Mouse (Mus musculus): Measurements from ENCODE around the gene Rc3h2. TPM values are rescaled to one million over a fixed set of nuclear protein-coding genes. Genes with fewer than 3 reads are reported as not detected.

Gene Rc3h2
- total RNA-seq (2023): 34.9 and 48.8 TPM in 2 replicates

DNA sequence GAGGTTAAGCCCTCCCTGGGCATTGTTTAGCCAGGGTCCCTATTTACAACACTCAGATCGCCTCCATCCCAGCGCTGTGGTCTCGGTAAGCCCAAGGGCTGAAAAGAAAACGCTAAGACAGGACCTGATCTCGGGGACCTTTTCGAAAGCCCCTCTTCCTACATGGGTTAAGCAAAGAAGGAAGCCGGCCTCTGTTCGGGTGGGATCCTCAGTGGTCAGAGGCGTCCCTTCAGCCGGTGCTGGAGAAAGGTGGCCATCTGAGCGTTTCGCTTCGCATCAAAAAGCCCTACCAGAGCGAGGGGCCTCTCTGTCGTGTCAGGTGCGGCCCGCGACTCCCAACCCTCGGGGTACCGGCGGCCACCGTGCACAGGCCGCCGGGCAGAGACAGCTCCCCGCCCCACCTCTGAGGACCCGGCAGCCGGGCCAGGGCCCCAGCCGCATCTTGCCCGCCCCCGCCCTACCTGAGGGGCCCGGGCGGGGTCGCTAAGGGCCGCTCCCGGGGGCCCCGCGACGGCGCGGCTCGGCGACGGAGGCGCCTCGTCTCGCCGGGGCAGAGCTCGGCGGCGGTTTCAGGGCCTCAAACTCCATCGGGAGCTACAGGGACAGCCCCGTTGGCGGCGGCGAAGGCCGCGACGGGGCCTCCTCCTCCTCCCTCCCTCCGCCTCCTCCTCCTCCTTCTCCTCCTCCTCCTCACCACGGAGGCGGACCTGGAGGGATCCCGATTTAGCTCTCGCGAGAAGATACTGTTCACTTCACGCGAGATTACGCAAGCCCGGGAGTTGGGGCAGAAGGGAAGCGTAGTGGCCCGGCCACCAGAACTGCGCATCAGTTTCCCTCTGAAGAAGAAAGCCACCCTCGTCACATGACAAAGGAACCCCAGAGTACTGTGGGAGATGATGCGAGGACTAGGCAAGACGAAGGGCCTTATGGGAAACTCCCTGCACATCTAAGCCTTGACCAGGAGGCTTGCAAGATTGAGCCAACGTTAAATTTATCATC lies at the start of gene Rc3h2:
Gene Rc3h2, minus strand, starts transcription at position 598 of the 999 bp plus-strand sequence.

DNA sequence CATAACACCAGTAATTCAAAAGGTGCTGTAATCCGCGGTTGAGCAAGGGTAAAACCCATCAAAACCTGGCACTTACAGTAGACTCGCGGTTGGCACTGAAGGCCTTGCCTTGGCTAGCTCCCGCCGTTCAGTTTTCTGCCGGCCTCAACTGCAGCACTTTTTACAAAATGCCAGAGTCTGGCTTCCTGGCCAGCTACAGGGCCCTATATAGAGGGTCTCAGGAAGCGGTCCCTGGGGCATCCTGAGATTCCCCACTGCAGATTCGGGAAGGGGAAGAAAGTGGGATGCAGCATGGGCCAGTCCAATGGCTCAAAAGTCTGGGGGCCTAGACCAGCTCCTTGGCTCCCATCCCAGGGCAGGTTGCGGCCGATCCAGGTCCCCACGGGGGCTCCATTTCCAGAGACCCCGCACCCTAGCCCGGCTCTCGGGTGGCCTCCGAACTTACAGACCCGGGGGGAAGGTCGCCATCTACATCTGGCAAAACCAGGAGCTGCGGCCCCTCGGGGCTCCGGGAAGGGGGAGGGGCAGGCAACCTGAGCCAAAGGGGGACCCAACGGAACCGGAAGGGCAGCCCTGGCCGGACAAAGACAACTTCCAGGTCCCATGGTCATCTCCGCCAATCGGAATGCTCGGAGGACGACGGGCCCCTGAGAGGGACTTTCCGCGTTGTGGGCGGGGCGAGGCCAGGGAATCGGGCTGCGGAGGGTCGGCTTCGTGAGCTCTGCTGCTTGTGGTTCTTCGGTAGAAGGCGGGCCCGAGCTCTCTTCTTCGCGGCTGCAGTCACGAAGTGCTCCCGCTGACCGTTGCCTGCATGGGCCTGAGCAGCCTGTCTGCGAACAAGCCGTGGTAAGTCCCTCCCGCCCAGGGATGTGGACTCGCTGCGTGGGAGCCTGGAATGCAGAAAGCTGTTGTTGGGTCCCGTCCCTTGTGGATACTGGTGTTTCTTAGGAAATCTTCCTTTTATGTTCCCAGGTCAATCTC lies 20.2 kb upstream of the Rc3h2 start, which contains the start of the genes Zbtb26, Zbtb6 and Rabgap1:
Gene Zbtb26, minus strand, starts transcription at position 525 of the 981 bp plus-strand sequence.
Gene Zbtb6, minus strand, starts transcription at position 561 of the 981 bp plus-strand sequence.
Gene Rabgap1, plus strand, starts transcription at position 669 of the 981 bp plus-strand sequence.

DNA sequence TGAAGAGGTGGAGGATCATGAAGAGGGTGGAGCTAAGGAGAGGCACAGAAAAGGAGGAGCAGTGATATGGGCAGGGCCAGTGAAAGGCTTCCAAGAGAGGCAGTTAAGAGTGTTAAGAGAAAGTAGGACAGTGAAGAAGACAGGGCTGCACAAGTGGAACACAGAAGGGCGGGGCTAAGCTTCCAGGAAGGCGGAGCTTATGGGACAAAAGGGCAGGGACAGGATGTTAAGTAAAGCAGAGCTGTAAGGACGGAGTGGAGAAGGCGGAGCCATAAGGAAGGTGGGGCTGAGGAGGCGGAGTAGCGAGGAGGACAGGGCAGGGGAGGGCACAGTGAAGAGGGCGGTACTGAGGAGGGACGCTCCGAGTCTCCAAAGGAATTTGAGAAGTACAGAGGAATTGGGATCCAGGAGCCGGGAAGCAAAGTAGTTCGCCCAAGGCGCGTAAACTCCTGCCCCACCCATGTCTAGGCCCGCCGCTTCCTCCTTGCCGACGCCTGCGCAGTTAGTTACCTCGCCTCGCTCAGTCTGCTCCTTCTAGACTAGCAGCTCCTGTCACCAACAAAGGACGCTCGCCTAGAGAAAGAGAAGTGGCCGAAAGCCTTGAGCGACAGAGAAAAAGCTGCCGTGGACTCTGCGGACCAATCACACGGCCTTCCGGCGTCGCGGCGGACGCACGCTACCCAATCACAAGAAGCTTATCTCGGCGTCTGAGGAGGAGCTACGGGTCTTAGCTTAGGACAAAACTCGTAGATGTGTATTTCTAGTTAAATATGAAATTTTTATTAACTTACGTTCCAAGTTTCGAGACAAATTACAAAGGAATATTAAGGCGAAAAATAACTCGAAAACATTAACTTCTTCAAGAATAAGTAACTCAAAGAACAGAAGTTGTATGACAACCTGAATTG lies 63.8 kb downstream of the Rc3h2 start, which contains the start of gene Pdcl:
Gene Pdcl, minus strand, starts transcription at position 700 of the 908 bp plus-strand sequence.

DNA sequence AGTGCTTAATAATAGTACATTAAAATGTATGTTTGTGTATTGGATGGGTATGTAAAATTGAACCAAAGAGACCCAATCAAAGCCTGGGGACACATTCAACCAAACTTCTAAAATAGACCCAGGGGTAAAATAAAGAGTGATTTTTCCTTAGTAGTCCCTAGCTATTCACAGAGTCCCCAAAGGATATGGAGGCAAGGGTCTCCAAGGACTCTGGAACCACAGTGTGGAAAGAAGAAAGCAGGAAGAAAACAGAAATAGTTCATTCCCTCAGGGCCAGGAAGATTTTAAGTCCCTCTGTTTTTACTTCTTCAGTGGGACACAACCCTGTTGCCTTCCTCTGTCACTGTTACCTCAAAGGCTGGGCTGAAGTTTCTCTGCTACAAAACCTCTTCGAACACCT lies 96.5 kb downstream of the Rc3h2 start, which contains the start of gene Olfr368:
Gene Olfr368, plus strand, starts transcription at position 301 of the 400 bp plus-strand sequence.

Other genes with a start within 250 kb of the Rc3h2 start
- gene Olfr365, start 234.7 kb downstream of the Rc3h2 start, total RNA-seq (2023): 0.07 TPM in 1 of 2 replicates, not detected in the other
- gene Olfr366, start 211.3 kb downstream of the Rc3h2 start, total RNA-seq (2023): not detected in 2 replicates
- gene Olfr368, start 96.4 kb downstream of the Rc3h2 start, total RNA-seq (2023): not detected in 2 replicates
- 34.7 and 39.5 TPM in 2 replicates for gene Pdcl, start 63.6 kb downstream of the Rc3h2 start, total RNA-seq (2023)
- 2.6 and 3.0 TPM in 2 replicates for gene Zbtb26, start 20.2 kb upstream of the Rc3h2 start, total RNA-seq (2023)
- 8.4 and 9.1 TPM in 2 replicates for gene Zbtb6, start 20.3 kb upstream of the Rc3h2 start, total RNA-seq (2023)
- 15.0 and 20.4 TPM in 2 replicates for gene Rabgap1, start 20.4 kb upstream of the Rc3h2 start, total RNA-seq (2023)
- 0.93 and 1.8 TPM in 2 replicates for gene Gpr21, start 93.4 kb upstream of the Rc3h2 start, total RNA-seq (2023)